Mouse (Mus musculus) layer of hippocampus, postnatal 25 days (tissue): ENCODE data around the gene Slc16a2. TPM values are rescaled to one million over a fixed set of nuclear protein-coding genes. Genes with fewer than 3 reads are reported as not detected.

ENCODE experiments used
- DNase-seq, 2 experiments: peaks; one replicate each; pipeline ENCODE4 v3.0.0; 2022; ENCODE audit warnings: mixed read lengths in 2 of 2, low spot score in 1 of 2; ENCODE audit errors: extremely low spot score in 1 of 2
- total RNA-seq, 2 experiments: library from RNA; stranded (reverse); gene quantifications; 2 replicates each; pipeline ENCODE4 v1.2.3; 2021

Gene Slc16a2
- total RNA-seq = 10 to 100 TPM; 43.1 to 50.7 TPM

DNA sequence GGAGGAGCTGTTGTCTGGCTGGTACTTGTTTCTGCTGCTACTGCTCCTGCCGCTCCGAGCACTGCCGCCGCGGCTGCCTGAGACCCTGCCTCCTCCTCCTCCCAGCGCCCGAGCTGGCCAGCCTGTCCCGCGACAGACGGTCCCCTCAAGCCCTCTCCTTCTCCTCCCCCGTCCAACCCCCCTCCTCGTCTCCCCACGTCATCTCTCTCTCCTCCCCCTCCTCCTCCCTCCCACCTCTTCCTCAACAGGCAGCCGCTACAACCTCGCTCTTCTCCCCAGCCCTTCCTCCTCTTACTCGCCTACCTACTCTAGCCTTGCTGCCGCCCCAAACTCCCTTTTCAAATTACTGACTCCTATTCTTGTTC lies at the start of gene Slc16a2:
TSS of gene Slc16a2 (minus strand) at position 152 of the 365 bp plus-strand sequence.
- peak; percentile 27 to 42 for DNase-seq

DNA sequence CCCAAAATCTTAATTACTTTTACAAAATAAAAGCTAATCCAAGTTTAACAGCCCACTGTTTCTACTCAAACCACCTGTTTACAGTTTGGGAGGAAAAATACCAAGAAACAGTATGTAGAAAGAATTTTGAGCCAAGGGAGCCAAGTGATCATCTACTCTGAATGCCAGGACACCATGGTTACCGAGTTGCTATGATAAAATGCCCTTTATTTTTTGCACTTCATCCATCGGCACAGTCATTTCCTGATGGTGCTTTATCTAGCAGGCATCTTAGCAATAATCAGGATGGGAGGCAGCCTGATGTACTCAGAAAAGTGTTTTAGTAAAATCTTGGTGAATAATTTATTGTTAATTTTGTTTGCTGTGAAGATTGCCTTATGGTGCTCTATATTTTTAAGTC lies 41.7 kb upstream of the Slc16a2 start:
- no peak for DNase-seq

DNA sequence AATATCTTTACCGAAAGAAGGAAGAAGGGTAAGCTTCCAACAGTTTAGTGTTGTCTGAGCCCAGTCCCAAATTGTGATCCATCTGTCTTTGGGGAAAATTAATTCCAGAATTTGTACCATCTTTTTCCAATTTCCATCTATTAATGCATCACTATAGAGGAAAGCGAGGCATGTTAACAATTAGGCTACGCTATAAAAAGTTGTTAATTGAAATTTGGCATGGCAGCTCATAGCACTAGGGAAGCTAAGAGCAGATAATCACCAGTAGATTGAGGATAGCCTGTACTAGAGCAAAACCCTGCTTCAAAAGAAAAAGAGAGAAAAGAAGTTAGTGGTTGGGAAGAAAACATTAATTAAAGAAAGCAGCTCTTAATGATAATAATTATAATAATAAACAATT lies 41.1 kb upstream of the Slc16a2 start:
- DNase-seq = no peak

DNA sequence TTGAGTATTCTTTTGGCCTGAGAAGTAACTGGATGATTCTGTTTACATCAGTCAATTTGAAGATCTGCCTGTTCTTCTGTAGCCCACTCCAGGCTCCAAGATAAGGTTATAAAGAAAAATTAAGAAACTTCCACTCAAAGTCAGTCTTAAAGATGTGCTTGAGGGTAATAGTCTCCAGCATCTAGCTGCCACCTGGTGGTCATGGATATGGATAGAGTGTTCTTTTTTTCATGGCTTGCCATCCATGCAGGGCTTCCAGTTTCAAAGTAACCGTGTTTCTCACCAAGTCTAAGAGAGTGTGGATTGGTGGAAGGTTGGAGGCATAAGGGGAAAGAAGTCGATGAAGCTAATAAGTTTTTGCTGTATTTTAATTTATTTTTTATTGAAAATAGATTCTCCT lies 23.5 kb upstream of the Slc16a2 start:
- peak in 1 of 2 experiments; percentile 10 for DNase-seq

DNA sequence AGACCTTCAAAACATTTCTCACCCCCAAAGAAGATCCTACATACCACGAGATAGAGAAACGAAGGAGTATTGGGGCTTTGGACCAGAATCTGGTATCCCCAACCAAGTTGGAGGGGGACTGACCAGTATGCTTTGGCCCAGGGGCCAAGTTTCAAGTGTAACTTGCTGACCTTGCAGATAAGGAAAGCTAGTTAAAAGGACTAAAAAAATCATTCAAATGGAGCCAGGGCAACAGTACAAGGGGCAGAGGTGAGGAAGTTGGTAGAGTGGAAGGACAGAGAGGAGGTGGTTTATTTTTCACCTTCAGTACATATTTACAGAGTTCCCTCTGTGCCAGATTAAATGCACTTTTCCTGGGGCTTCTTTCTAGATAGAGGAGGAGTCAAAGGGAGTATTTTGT lies 7.1 kb upstream of the Slc16a2 start:
- DNase-seq = no peak

DNA sequence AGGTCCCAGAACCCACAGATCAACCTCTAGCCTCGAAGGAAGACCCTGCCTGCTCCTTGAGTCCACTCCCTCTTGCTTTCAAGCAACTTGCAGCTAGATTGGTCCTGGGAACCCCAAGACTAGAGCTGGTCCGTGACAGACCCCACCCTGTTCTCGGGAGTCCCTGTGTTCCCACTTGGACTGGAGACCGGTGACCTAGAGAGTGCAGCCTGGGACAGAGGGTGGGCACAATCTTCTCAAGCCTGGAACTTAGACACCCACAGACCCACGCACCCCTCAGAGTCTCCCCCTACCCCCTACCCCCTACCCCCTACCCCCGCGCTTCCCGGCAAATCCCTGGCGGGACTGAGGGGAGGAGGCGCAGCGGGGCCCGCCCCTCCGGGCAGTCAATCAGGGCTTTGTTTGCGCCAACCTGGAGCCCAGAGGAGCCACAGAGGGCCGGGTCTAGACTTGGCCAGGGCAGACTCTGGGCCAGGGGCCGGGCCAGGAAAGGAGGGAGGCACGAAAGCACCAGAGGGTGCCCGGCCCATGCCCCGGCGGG lies 558 bp upstream of the Slc16a2 start:
- DNase-seq = peak in 1 of 2 experiments; percentile 5

DNA sequence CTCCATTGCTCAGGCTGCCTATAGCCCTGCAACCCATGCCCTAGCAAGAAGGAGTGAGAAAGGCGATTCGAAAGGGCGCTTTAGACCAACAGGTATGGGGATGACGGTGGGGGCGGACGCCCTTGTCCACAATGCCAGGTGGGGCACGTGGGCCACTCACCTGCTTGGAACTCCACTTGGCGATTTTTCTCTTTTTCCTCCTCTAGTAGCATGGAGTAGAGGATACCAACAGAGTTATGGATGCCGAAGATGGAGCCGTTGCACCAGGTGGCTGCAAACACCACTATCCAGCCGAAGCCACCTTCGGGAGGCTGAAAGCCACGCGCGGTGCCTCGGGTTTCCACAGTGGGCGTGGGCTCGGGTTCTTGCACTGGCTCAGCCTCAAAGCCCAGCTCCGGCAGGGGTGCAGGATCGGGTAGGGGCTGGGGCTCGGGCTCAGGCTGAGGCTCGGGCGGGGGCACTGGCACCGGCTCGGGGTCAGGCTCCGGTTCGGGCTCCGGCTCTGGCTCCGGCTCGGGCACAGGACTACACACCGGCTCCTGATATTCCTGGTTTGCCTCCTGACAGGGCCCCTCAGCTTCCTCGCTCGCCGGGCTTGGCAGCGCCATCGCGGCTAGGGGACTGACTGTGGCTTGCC lies 470 bp downstream of the Slc16a2 start:
- no peak for DNase-seq

DNA sequence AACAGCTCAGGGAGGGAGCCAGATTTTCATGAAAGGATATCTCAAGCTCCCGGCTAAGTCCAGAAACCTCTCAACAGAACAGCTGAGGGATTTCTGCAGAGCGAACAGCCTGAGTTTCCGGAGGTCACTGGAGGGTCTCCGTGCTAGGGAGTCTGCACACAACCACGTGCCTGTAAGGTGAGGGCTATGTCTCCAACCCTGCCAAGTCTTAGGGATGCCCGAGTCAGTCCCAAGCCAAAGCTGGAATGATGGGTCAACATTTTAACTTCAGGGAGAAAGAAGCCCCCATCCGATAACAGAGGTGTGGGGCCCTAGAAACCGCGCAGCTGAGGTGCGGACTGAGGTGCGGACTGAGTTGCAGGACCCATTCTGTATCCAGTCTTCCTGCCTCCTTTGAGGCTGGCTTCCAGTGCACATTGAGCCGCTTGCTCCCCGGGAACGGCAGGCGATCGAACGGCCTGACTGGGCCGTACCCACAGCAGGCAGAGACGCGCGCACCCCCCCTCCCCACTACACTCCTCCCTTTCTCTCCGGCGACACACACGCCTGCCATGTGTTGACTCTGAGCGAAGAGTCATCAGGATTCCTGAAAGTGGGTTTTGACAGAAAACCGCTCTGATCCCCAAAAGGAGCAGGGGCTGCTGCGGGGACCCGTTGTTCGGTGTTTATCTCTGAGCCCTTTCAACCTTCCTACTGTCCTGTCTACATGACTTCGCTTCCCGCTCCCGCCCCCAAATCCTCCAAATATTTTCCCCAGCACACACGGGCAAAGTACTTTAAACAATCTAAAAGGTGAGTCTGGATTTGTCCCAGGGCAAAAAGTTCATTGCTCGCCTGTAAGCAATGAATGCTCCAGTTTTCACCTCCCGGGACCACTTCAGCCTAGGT lies 1.2 kb downstream of the Slc16a2 start:
- peak in 1 of 2 experiments; percentile 12 for DNase-seq

DNA sequence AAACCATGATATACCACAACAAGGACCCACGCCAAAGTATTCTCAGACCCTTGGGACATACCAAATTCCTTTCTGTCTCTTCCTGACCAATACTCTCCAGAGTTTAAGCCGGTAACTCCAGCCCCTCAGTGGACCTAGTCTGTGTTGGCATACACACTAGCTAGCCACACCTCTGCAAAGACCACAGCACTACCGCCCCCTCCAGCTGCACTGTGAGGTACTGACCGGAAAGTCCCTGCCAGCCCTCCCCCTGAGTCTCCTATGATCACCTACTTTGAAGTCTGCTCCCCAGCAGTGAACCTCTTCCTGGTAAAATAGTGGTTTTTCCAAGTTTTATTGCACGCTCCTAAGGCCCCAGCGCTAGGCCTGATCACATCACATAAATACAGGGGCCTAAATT lies 2.5 kb downstream of the Slc16a2 start:
- no peak for DNase-seq

DNA sequence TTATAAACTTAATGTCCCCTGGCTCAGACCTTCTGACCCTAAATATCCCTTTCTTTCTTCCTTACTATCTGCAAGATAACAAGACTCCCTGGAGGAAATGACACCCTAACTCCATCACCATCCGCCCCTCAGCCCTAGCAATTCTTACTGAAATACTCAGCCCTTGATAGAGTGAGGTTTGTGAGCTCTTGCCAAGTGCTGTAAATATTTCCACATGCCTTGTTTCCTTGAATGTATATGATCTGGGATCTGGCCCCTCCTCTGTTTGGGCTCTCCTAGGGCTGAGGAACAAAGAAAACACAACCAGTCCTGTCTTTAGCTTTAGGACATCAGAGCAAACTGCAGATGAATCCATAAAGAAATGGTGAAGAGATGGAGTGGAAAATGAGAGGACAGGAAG lies 9.1 kb downstream of the Slc16a2 start:
- DNase-seq = no peak

DNA sequence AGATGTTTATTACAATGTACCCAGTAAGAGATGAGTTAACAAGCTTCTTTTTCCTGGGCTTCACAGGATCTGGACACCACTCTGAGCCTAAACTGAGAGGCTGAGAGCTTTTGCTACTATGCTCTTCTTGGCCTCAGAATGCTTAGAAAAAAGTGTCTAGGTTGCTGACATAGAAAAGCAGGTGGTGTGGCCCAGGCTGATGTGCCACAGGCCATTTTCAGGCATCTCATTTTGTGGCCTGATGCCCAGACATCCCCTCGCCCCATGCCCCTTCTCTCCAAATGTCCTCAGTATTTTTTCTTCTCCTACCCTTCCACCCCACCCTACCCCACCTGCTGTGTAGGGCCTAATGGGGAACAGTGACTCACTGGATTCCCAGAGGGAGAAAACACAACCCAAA lies 11.3 kb downstream of the Slc16a2 start:
- no peak for DNase-seq

DNA sequence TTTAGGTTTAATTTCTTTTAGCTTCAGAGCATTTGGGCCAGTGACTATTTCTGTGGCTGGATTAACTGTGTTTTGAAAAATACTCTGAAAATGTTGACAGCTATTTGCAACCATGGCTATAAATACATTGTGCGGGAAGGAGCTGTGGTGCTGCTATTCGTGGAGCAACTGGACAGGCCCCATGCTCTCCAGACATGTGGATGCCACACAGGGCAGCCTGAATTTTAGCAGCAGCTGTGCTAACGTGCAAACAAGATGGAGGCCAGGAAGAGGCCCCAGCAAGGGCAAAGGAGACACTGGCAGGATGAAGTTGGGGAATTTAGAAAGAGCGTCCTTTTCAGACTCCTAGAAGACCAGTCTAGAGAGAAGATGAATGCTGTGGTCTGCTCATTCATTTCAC lies 15.4 kb downstream of the Slc16a2 start:
- no peak for DNase-seq

DNA sequence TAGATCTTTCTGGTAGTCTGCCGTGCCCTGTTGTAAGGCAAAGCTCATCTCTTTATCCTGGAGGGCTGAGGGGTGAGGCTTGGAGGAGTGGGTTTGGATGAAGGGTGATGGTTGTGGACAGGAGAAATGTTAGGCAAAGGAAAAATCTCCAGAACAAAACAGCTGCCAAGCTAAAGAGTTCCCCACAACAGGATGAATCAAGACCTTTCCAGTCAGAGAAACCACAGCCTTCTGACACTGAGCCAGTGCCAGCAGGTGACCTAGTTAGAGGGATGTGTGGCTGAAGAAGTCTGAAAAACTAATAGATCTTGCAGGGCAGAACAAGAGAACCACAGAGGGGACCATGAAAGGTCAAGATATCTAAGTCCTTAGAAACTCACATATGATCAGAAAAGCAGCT lies 24.8 kb downstream of the Slc16a2 start:
- no peak for DNase-seq

DNA sequence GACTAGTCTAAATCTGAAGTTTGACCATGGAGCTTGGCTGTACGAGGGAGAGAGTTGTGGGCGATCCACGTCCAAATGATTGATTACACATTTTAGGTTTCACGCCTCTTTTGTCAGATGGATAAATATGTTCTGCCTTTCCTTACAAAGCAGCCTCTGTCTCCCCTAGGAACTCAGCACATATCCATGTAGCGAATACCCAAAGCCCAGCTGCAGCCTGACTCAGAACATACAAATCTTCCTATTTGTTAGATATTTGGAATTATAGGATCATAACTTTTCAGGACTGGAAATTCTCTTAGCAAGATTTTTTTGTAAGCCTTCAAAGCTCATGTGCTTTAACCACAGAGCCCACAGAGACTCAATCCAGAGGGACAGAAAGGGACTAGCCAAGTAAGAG lies 26.3 kb downstream of the Slc16a2 start:
- DNase-seq = no peak

DNA sequence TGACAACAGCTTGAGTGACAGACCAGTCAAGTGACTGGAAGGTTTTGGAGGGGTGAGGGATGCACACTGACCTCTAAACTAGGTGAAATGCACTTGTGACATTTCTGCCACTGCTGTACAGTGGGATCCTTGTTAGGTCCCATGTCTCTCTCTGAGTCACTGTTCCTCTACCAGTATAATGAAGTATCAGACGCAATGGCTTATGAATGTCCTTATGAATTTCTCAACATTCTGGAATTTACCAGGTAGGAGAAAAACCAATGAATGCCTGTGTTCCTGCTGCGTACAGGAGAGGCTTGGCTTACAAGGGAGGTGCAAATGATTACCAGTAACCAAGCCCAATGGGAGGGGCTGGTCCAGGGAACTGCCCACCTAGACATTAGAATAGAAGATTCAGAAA lies 30.5 kb downstream of the Slc16a2 start:
- no peak for DNase-seq

DNA sequence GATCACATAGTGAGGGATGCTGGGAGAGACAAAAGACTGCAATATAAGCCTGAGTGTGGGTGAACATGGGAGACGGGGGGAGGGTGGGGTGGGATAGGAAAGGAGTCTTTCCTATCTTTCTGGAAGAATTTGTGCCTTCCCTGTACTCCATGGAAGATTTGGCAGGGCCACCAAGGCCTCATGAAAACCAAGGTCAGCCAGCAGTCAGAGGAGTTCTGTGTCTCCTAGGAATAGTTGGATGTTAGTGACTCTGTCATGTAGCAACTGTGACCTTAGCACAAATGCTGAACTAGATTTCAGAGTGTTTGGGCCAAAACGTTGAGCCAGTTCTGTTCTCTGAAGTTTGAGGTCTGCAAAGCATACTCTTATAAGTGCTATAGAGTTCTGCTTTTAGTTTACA lies 36.1 kb downstream of the Slc16a2 start:
- no peak for DNase-seq

DNA sequence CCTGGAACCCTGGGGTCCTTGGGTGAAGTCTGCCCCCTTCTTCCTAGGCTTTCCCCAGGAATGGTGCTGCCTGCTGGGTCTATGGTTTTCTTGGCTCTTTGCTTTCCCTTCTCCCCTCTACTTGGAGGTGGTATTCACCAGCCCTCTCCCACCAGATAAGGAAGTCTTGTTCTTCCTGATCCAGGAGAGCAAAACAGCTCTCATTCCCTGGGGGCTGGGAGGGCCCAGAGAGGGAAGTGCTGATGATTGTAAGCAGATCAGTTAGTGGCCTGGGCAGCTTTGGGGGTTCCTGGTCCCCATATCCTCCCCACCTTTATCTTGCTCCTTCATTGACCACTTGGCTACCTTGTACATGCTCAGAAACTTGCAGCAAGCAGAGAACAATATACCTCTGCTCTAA lies 45.4 kb downstream of the Slc16a2 start:
- no peak for DNase-seq

DNA sequence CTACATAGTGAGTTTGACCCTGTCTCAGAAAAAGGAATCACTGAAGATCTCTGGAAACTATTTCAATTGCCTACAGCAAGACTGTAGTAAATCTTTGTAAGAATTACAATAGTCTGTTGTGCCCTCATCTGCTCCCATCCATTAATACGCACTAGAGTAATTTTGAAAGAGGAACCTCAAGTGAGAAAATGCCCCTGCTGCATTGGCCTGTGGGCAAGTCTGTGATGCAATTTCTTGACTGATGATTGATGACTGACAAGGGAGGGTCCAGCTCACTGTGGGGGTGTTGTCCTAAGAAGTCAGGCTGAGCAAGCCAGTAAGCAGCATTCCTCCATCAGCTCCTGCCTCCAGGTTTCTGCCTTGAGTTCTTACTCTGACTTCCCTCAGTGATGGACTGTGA lies 75.6 kb downstream of the Slc16a2 start:
- no peak for DNase-seq

DNA sequence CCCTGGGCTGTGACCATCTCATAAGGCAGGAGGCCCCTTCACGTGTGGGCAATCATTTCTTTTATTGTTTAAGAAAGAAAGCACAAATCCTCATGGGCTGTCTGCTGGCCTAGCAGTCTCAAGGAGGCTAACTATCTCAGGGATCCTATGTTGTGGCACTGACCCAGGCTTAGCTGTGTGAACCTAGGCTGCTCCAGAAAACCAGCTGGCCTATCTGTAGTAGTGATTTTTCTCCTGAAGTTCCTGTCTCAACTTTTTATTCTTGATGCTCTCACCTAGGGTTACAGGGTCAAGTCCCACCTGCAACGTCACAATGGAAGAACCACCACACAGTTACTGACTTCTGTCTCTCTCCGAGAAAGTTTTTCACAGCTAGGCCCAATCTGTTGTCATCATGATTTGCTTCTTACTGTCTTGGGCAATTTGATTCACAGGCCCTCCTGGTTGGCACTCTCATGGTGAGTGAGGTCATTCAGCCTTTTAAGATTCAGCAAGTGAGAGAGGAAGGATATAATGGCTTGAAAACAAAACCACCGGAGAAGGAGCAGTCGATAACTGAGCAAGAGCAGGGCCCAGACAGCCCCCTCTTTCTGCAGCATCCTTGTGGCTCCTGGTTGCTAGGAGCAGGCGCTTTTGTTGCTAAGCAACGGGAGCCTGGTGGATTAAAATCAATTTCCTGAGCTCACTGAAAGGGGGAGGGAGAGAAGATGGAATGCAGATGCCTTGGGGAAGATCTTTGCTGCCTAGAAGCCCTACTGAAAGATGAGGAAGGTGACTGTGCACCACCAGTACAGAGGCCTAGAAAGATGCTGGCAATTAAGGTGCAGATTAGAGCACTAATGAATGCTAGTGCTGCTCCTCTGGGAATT lies 77.4 kb downstream of the Slc16a2 start:
- peak; percentile 31 to 37 for DNase-seq

DNA sequence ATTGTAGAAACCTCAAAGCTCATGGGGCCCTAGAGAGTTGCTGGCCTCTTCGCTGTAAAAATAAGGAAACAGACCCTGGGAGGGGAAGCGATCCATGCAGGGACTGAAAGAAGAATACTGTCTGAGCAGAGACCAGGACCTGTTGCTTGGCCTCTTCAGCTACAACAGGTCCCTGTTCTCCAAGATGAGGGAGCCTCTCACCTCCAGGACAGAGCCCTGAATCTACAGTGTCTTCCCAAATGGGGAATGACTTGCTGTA lies 79.8 kb downstream of the Slc16a2 start:
- no peak for DNase-seq
